Mouse (Mus musculus): Measurements from ENCODE around the gene Ankrd6.

- TF ChIP-seq CTCF (IDR thresholded peaks at IDR 0.05) (no peak), POLR2A (IDR thresholded peaks at IDR 0.05; ENCODE audit: insufficient read depth, low read depth, low read length) (no peak)
Observed at GRCm38 (mm10) chr4:32909241-32909979, 41.2 kb downstream of the Ankrd6 start.
